Mouse (Mus musculus) embryonic facial prominence, embryonic 15.5 days (tissue): ENCODE measurements around the gene Lbr. TPM values are rescaled to one million over a fixed set of nuclear protein-coding genes. Genes with fewer than 3 reads are reported as not detected.

Source experiments
- ATAC-seq: fragments of 200-750 bp; cut with Nextera tagmentation; 2 replicates; pipeline ENCODE4 v1.8.0; 2017; ENCODE audit warnings: low read depth, moderate TSS enrichment; ENCODE audit not compliant: insufficient number of reproducible peaks, low FRiP score, low TSS enrichment
- H3K27ac ChIP-seq: fragments of 300-500 bp; sonication (generic); replicated peaks from 2 replicates; pipeline ENCODE4 v1.5.1; 2015; ENCODE audit warnings: mild to moderate bottlenecking, inconsistent platforms
- H3K27me3 ChIP-seq: fragments of 300-500 bp; sonication (generic); 2 replicates; pipeline ENCODE4 v1.6.1; 2015; ENCODE audit warnings: inconsistent platforms
- H3K36me3 ChIP-seq: fragments of 300-500 bp; sonication (generic); 2 replicates; pipeline ENCODE4 v1.6.1; 2015; ENCODE audit warnings: mild to moderate bottlenecking, inconsistent platforms
- H3K4me1 ChIP-seq: fragments of 300-500 bp; sonication (generic); 2 replicates; pipeline ENCODE4 v1.6.1; 2015; ENCODE audit warnings: inconsistent platforms
- H3K4me2 ChIP-seq: fragments of 300-500 bp; sonication (generic); replicated peaks from 2 replicates; pipeline ENCODE4 v1.6.1; 2015; ENCODE audit warnings: mild to moderate bottlenecking, inconsistent platforms
- H3K4me3 ChIP-seq: fragments of 300-500 bp; sonication (generic); replicated peaks from 2 replicates; pipeline ENCODE4 v1.5.1; 2015; ENCODE audit warnings: mild to moderate bottlenecking, inconsistent platforms
- H3K9ac ChIP-seq: fragments of 300-500 bp; sonication (generic); 2 replicates; pipeline ENCODE4 v1.6.1; 2015; ENCODE audit warnings: inconsistent platforms
- H3K9me3 ChIP-seq: fragments of 300-500 bp; sonication (generic); replicated peaks from 2 replicates; pipeline ENCODE4 v1.6.1; 2016; ENCODE audit warnings: inconsistent platforms
- WGBS: fragments of 180-500 bp; shearing (Covaris S2); methylation state at CpG from one replicate; pipeline ENCODE4 v1.1.7; 2015; 5-methylcytosine and 5-hydroxymethylcytosine counted together
- polyA plus RNA-seq: library from polyadenylated mRNA; unstranded; fragments of >200 nt; fragmentation: Nextera tagmentation; extraction: Ambion mirVana; gene quantifications from 2 replicates; pipeline ENCODE4 v1.2.1, GENCODE M21; 2015

The Lbr gene
- polyA plus RNA-seq, 1 experiment from 2014 or later: 83.3 TPM

GRCm38 (mm10) chr1:181865863-181866216, 23.0 kb upstream of the Lbr start:
- Histone ChIP-seq H3K4me2 (no peak overlapping the region), H3K4me1 (0 out of 2 replicates have a peak, but pooled peaks cover 7% of the 10 kb centered on the region), H3K36me3 (no peaks in the 10 kb centered on the region), H3K27me3 (no peaks in the 10 kb centered on the region), H3K4me3 (no peak overlapping the region), H3K27ac (no peak overlapping the region), H3K9me3 (no peaks in the 10 kb centered on the region), H3K9ac (no peak overlapping the region)
- WGBS: 54% methylated on average over 5 of the region's 5 CpGs
- no peak for ATAC-seq

DNA sequence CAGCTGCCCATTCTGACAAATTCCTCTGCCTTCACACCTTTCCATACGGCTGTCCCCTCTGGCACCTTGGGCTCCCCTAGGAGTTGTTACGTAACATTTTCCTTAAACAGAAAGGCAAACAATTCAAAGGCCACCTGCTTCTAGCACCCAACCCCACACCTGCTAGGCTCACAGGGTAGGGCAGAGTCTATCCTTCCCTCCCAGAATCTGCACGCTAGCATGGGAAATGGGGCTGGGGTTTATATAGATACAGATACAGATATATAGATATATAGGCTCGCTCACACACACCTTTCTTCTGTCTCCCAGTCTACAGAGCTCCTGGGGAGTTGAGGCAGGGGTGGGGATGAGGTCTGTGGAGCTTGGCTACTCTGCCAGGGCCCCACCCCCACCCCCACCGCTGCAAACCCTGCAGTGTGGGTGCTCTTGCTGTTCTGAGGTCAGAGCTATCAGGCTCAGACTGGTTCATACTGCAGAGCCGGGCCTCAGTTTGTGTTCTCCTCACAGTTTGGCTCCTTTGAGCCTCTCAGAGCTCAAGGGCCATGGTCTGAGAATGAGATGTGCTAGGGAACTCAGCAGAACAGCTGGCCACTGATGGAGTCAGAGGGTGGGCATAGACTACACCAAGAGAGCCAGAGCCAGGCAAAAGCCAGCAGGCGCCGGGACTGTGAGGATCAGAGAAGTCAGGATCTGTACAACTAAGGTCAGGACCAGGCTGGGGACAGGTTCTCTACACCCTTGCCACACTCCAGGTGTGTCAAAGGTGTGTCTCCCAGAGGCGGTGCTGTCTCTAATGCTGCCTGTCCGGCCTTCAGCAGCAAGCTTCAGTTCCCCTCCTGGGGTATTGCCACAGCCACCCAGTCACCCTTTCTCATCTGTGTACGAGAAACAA, 22.4 kb upstream of the Lbr start:
- Histone ChIP-seq H3K27ac (no peak overlapping the region), H3K4me1 (0 out of 2 replicates have a peak, but pooled peaks cover 10% of the 10 kb centered on the region), H3K9me3 (no peaks in the 10 kb centered on the region), H3K4me3 (no peak overlapping the region), H3K27me3 (no peaks in the 10 kb centered on the region), H3K36me3 (no peaks in the 10 kb centered on the region), H3K4me2 (no peak overlapping the region), H3K9ac (no peak overlapping the region)
- WGBS: 62% methylated on average over 11 of the region's 11 CpGs
- ATAC-seq: no peak

- no peak overlapping the region for H3K27ac ChIP-seq
- H3K4me3 ChIP-seq: no peak overlapping the region
- ATAC-seq: no peak
- no peaks in the 10 kb centered on the region for H3K27me3 ChIP-seq
- no peak overlapping the region for H3K4me2 ChIP-seq
- no peaks in the 10 kb centered on the region for H3K36me3 ChIP-seq
- 0 out of 2 replicates have a peak, but pooled peaks cover 10% of the 10 kb centered on the region for H3K4me1 ChIP-seq
- no peaks in the 10 kb centered on the region for H3K9me3 ChIP-seq
- 35% methylated on average over 8 of the region's 8 CpGs for WGBS
- no peak overlapping the region for H3K9ac ChIP-seq
These were observed 20.6 kb upstream of the Lbr start for GRCm38 (mm10) chr1:181863431-181863830.

GRCm38 (mm10) chr1:181862676-181863374, 20.0 kb upstream of the Lbr start:
- H3K4me2 ChIP-seq: no peak overlapping the region
- H3K9ac ChIP-seq: no peak overlapping the region
- no peak for ATAC-seq
- 0 out of 2 replicates have a peak, but pooled peaks cover 10% of the 10 kb centered on the region for H3K4me1 ChIP-seq
- WGBS: 57% methylated on average over 16 of the region's 16 CpGs
- H3K27ac ChIP-seq: no peak overlapping the region
- H3K9me3 ChIP-seq: no peaks in the 10 kb centered on the region
- no peaks in the 10 kb centered on the region for H3K27me3 ChIP-seq
- no peak overlapping the region for H3K4me3 ChIP-seq
- no peaks in the 10 kb centered on the region for H3K36me3 ChIP-seq

GRCm38 (mm10) chr1:181861181-181861902, 18.5 kb upstream of the Lbr start:
- 70% methylated on average over 2 of the region's 2 CpGs for WGBS
- Histone ChIP-seq H3K4me2 (no peak overlapping the region), H3K27me3 (no peaks in the 10 kb centered on the region), H3K36me3 (no peaks in the 10 kb centered on the region), H3K27ac (no peak overlapping the region), H3K9ac (no peak overlapping the region), H3K4me3 (no peak overlapping the region), H3K4me1 (0 out of 2 replicates have a peak, but pooled peaks cover 10% of the 10 kb centered on the region), H3K9me3 (no peaks in the 10 kb centered on the region)
- ATAC-seq: no peak

- no peaks in the 10 kb centered on the region for H3K9me3 ChIP-seq
- H3K4me1 ChIP-seq: 0 out of 2 replicates have a peak, but pooled peaks cover 9% of the 10 kb centered on the region
- 25% methylated on average over 5 of the region's 5 CpGs for WGBS
- H3K36me3 ChIP-seq: no peaks in the 10 kb centered on the region
- H3K4me2 ChIP-seq: no peak overlapping the region
- no peak overlapping the region for H3K27ac ChIP-seq
- no peak overlapping the region for H3K4me3 ChIP-seq
- no peak; the same call in 1 of the 2 replicates for ATAC-seq
- H3K27me3 ChIP-seq: no peaks in the 10 kb centered on the region
- no peak overlapping the region for H3K9ac ChIP-seq
These were observed 17.8 kb upstream of the Lbr start for GRCm38 (mm10) chr1:181860659-181861058.

GRCm38 (mm10) chr1:181856329-181856728, 13.5 kb upstream of the Lbr start:
- Histone ChIP-seq H3K36me3 (no peaks in the 10 kb centered on the region), H3K27me3 (no peaks in the 10 kb centered on the region), H3K4me2 (no peak overlapping the region), H3K4me3 (no peak overlapping the region), H3K4me1 (0 out of 2 replicates have a peak, but pooled peaks cover 11% of the 10 kb centered on the region), H3K9me3 (no peaks in the 10 kb centered on the region), H3K9ac (no peak overlapping the region), H3K27ac (no peak overlapping the region)
- WGBS: 91% methylated on average over 2 of the region's 2 CpGs
- no peak for ATAC-seq

- no peak overlapping the region for H3K4me2 ChIP-seq
- WGBS: 94% methylated on average over 2 of the region's 2 CpGs
- H3K36me3 ChIP-seq: no peaks in the 10 kb centered on the region
- ATAC-seq: no peak
- H3K27me3 ChIP-seq: no peaks in the 10 kb centered on the region
- no peak overlapping the region for H3K9ac ChIP-seq
- H3K9me3 ChIP-seq: no peaks in the 10 kb centered on the region
- H3K4me3 ChIP-seq: no peak overlapping the region
- H3K27ac ChIP-seq: no peak overlapping the region
- H3K4me1 ChIP-seq: 0 out of 2 replicates have a peak, but pooled peaks cover 8% of the 10 kb centered on the region
These were observed 12.0 kb upstream of the Lbr start for GRCm38 (mm10) chr1:181854829-181855228.

GRCm38 (mm10) chr1:181853081-181853736, 10.4 kb upstream of the Lbr start:
- H3K9ac ChIP-seq: no peak overlapping the region
- H3K4me2 ChIP-seq: peak overlapping the region; percentile 37
- H3K9me3 ChIP-seq: no peaks in the 10 kb centered on the region
- ATAC-seq: no peak
- no peaks in the 10 kb centered on the region for H3K36me3 ChIP-seq
- H3K27me3 ChIP-seq: no peaks in the 10 kb centered on the region
- WGBS: 7% methylated on average over 21 of the region's 21 CpGs
- peak overlapping the region; percentile 25 for H3K4me3 ChIP-seq
- H3K4me1 ChIP-seq: 0 out of 2 replicates have a peak, but pooled peaks cover 8% of the 10 kb centered on the region
- H3K27ac ChIP-seq: peak overlapping the region; percentile 13; the same call in 1 of the 2 replicates

- H3K36me3 ChIP-seq: no peaks in the 10 kb centered on the region
- H3K4me3 ChIP-seq: no peak overlapping the region
- 0 out of 2 replicates have a peak, but pooled peaks cover 8% of the 10 kb centered on the region for H3K4me1 ChIP-seq
- peak overlapping the region; percentile 37; the same call in 1 of the 2 replicates for H3K4me2 ChIP-seq
- no peak for ATAC-seq
- no peaks in the 10 kb centered on the region for H3K9me3 ChIP-seq
- H3K9ac ChIP-seq: no peak overlapping the region
- no peaks in the 10 kb centered on the region for H3K27me3 ChIP-seq
- 42% methylated on average over 13 of the region's 13 CpGs for WGBS
- H3K27ac ChIP-seq: peak overlapping the region; percentile 55; the same call in 1 of the 2 replicates
These were observed 9.6 kb upstream of the Lbr start for GRCm38 (mm10) chr1:181852466-181852865.
